Comparison of ENCODE assay signal across 9 mouse cellular contexts in genomic region chr4:152115921-152116612, GRCm38 (mm10). TPM values are rescaled to one million over a fixed set of nuclear protein-coding genes. Genes with fewer than 3 reads are reported as not detected.
A peak's percentile ranks its signal among the peaks of the same experiment; 100 is the strongest.
DNase-seq lines count a peak whose midpoint lies in the region; ATAC-seq and TF ChIP-seq lines count a peak whose summit lies in the region.
"Had no signal": no experiment of that assay in that cellular context is flagged by ENCODE, and none has a peak within 500 bp of the region (broad histone marks: within the 10 kb centered on the region; RNA-seq: fewer than 3 reads in every experiment).

Gene Tnfrsf25, plus strand, starts transcription at chr4:152115934.

- no peak within 1 kb of the TSS for H3K27ac ChIP-seq in heart, embryonic 12.5 days (ENCODE audit: poor library complexity, severe bottlenecking)
- H3K27ac ChIP-seq in ES-E14 (ENCODE audit: insufficient read depth, low read depth, low read length, poor library complexity, severe bottlenecking) = peak within 1 kb of the TSS; percentile 30; the same call in 1 of the 2 replicates
- no peak within 1 kb of the TSS for H3K27ac ChIP-seq in hindbrain, embryonic 14.5 days

- peak; percentile 34 for ATAC-seq in heart, embryonic 12.5 days (ENCODE audit: insufficient number of reproducible peaks, low FRiP score)
- ATAC-seq in hindbrain, embryonic 14.5 days (ENCODE audit: low FRiP score) = no peak
- ATAC-seq in megakaryocyte-erythroid progenitor cell, adult 5-6 weeks (replicated peaks; ENCODE audit: low FRiP score, low TSS enrichment, poor library complexity, severe bottlenecking) = peak; percentile 15; the same call in 1 of the 2 replicates

- DNase-seq in heart, adult 8-10 months (ENCODE audit: low spot score) = no peak
- DNase-seq in ES-E14 (ENCODE audit: low read depth, low spot score) = no peak
- DNase-seq in hindbrain, embryonic 14.5 days (ENCODE audit: low spot score) = no peak
- DNase-seq in thymus, postnatal 4 days = peak; percentile 88
- DNase-seq in lung, adult 18-20 months = no peak
- no peak for DNase-seq in urinary bladder, postnatal 4 days (ENCODE audit: low spot score in 2 of 2)

- 2% methylated on average over 30 of the region's 30 CpGs for WGBS in heart, embryonic 12.5 days
- WGBS in hindbrain, embryonic 14.5 days = 2% methylated on average over 29 of the region's 30 CpGs

- H3K9ac ChIP-seq in heart, embryonic 12.5 days = peak within 1 kb of the TSS; percentile 41
- peak within 1 kb of the TSS; percentile 64 for H3K9ac ChIP-seq in ES-E14 (ENCODE audit: insufficient read depth, low read depth, low read length, poor library complexity, severe bottlenecking)
- H3K9ac ChIP-seq in hindbrain, embryonic 14.5 days = peak within 1 kb of the TSS; percentile 20; the same call in 1 of the 2 replicates

- H3K27me3 ChIP-seq in heart, embryonic 12.5 days (replicated peaks) = peaks cover 85% of the 10 kb centered on the region
- H3K27me3 ChIP-seq in hindbrain, embryonic 14.5 days (ENCODE audit: control insufficient read depth, insufficient read depth, low read length) = peaks cover 73% of the 10 kb centered on the region

- peak within 1 kb of the TSS; percentile 27 for H3K4me3 ChIP-seq in heart, embryonic 12.5 days
- H3K4me3 ChIP-seq in ES-E14 (ENCODE audit: insufficient read depth in 1 of 2, low read depth in 1 of 2, low read length in 2 of 2, poor library complexity in 1 of 2, severe bottlenecking in 1 of 2) = peak within 1 kb of the TSS; percentile 21 to 56
- no peak within 1 kb of the TSS for H3K4me3 ChIP-seq in hindbrain, embryonic 14.5 days (replicated peaks; ENCODE audit: low read length)

- in situ Hi-C loops in ES-E14 (cut with MboI; ENCODE audit: low sequenced_read_pairs in 2 of 2, unreplicated experiment in 2 of 2) = no loop called here

- no peaks in the 10 kb centered on the region for H3K9me3 ChIP-seq in heart, embryonic 12.5 days (replicated peaks)
- H3K9me3 ChIP-seq in ES-E14 (ENCODE audit: control insufficient read depth, insufficient read depth, low read depth, low read length) = no peaks in the 10 kb centered on the region
- no peaks in the 10 kb centered on the region for H3K9me3 ChIP-seq in hindbrain, embryonic 14.5 days (ENCODE audit: control insufficient read depth, low read length)
- H3K9me3 ChIP-seq: G1E had no signal

- peak within 1 kb of the TSS; percentile 60 for H3K4me2 ChIP-seq in heart, embryonic 12.5 days
- peak within 1 kb of the TSS; percentile 15; the same call in 1 of the 2 replicates for H3K4me2 ChIP-seq in hindbrain, embryonic 14.5 days (replicated peaks)

- H3K4me1 ChIP-seq in heart, embryonic 12.5 days (replicated peaks) = peaks cover 33% of the 10 kb centered on the region
- H3K4me1 ChIP-seq in ES-E14 (ENCODE audit: control insufficient read depth in 2 of 2, insufficient read depth in 2 of 2, low read length in 2 of 2, poor library complexity in 1 of 2) = peaks cover 6 to 27% of the 10 kb centered on the region in 2 experiments; a peak in 3 of 4 replicates
- peaks cover 2% of the 10 kb centered on the region; the same call in 1 of the 2 replicates for H3K4me1 ChIP-seq in hindbrain, embryonic 14.5 days (replicated peaks; ENCODE audit: control insufficient read depth, insufficient read depth, low read length)

- H3K36me3 ChIP-seq in heart, embryonic 12.5 days = peaks cover 36% of the 10 kb centered on the region
- peaks cover 27% of the 10 kb centered on the region for H3K36me3 ChIP-seq in ES-E14 (ENCODE audit: control insufficient read depth, insufficient read depth, low read length, poor library complexity, severe bottlenecking)
- peaks cover 15% of the 10 kb centered on the region for H3K36me3 ChIP-seq in hindbrain, embryonic 14.5 days (replicated peaks; ENCODE audit: control insufficient read depth, insufficient read depth)
- H3K36me3 ChIP-seq: G1E had no signal

TF ChIP-seq in ES-E14, 5 proteins besides CTCF, POLR2A, EP300 and RAD21:
- TF ChIP-seq ZNF384 (IDR thresholded peaks at IDR 0.05; ENCODE audit: low read depth, low read length) = no peak
- TF ChIP-seq MAFK (IDR thresholded peaks at IDR 0.05; ENCODE audit: insufficient read depth, low read depth, low read length) = no peak
TF ChIP-seq in ES-E14: peak in this region for 0.

RNA-seq across cellular contexts. Expression of gene Tnfrsf25, which starts in this region (rescaled TPM):
- polyA plus RNA-seq in heart, embryonic 12.5 days (2016; fragmentation: Nextera tagmentation; extraction: Ambion mirVana) = 0.86 and 1.1 TPM in 2 replicates
- total RNA-seq in heart, adult 8-10 months (2022) = 1 to 10 TPM; 1.1 to 3.2 (median 1.8) TPM
- 3.8 and 5.7 TPM in 2 replicates for total RNA-seq in ES-E14 (2012; rRNA removed)
- 0.94 and 0.95 TPM in 2 replicates for polyA plus RNA-seq in hindbrain, embryonic 14.5 days (2014; fragmentation: Nextera tagmentation; extraction: Ambion mirVana)
- not detected in 2 replicates for total RNA-seq in megakaryocyte-erythroid progenitor cell, adult 5-6 weeks (2014; fragmentation: Nextera tagmentation)
- total RNA-seq in megakaryocyte-erythroid progenitor cell, adult 5-6 weeks (2017) = not detected in 2 replicates
- total RNA-seq: G1E had no signal
- polyA plus RNA-seq: G1E had no signal

Comparison
In these comparisons a context has a peak if more than half of its experiments do, and no peak if none do; other contexts are left out.
1. Peak in ATAC-seq in megakaryocyte-erythroid progenitor cell, adult 5-6 weeks; RNA of the gene not detected or under 1 TPM.